Mouse (Mus musculus) limb, embryonic 14.5 days (tissue): ENCODE data around the gene Slc2a13. TPM values are rescaled to one million over a fixed set of nuclear protein-coding genes. Genes with fewer than 3 reads are reported as not detected.

ENCODE experiments used
- ATAC-seq: fragments of 200-750 bp; cut with Nextera tagmentation; 2 replicates; pipeline ENCODE4 v1.8.0; 2017; ENCODE audit warnings: low read depth, moderate number of reproducible peaks, moderate TSS enrichment; ENCODE audit not compliant: low FRiP score
- DNase-seq: peaks from one replicate; pipeline ENCODE4 v3.0.0-alpha.2; 2015; ENCODE audit warnings: low spot score
- H3K27ac ChIP-seq: fragments of 300-500 bp; sonication (generic); replicated peaks from 2 replicates; pipeline ENCODE4 v1.5.1; 2014; ENCODE audit warnings: low read depth, mild to moderate bottlenecking, low read length, moderate library complexity, mixed read lengths
- H3K27me3 ChIP-seq: fragments of 300-500 bp; sonication (generic); 2 replicates; pipeline ENCODE4 v1.6.1; 2014; ENCODE audit warnings: low read length, mixed read lengths; ENCODE audit not compliant: control insufficient read depth, insufficient read depth
- H3K36me3 ChIP-seq: fragments of 300-500 bp; sonication (generic); 2 replicates; pipeline ENCODE4 v1.6.1; 2014; ENCODE audit warnings: mild to moderate bottlenecking, low read length, moderate library complexity, mixed read lengths; ENCODE audit not compliant: control insufficient read depth, insufficient read depth
- H3K4me1 ChIP-seq: fragments of 300-500 bp; sonication (generic); 2 replicates; pipeline ENCODE4 v1.6.1; 2014; ENCODE audit warnings: antibody characterized with exemption, low read length, mixed read lengths; ENCODE audit not compliant: control insufficient read depth, insufficient read depth
- H3K4me2 ChIP-seq: fragments of 300-500 bp; sonication (generic); replicated peaks from 2 replicates; pipeline ENCODE4 v1.6.1; 2014; ENCODE audit warnings: low read depth, mild to moderate bottlenecking, low read length, moderate library complexity; ENCODE audit not compliant: severe bottlenecking
- H3K4me3 ChIP-seq: fragments of 300-500 bp; sonication (generic); replicated peaks from 2 replicates; pipeline ENCODE4 v1.5.1; 2014; ENCODE audit warnings: low read length
- H3K9ac ChIP-seq: fragments of 300-500 bp; sonication (generic); 2 replicates; pipeline ENCODE4 v1.6.1; 2014; ENCODE audit warnings: mild to moderate bottlenecking, low read depth, low read length, moderate library complexity; ENCODE audit not compliant: severe bottlenecking
- H3K9me3 ChIP-seq: fragments of 300-500 bp; sonication (generic); 2 replicates; pipeline ENCODE4 v1.6.1; 2016; ENCODE audit warnings: low read length; ENCODE audit not compliant: control insufficient read depth
- POLR2A ChIP-seq: fragments of 200-500 bp; IDR thresholded peaks from 2 replicates; pipeline ENCODE4 v1.8.0; 2012; ENCODE audit warnings: inconsistent platforms, mild to moderate bottlenecking, moderate library complexity, borderline replicate concordance; ENCODE audit not compliant: insufficient read depth, insufficient read length; ENCODE audit errors: extremely low read depth
- WGBS: fragments of 180-500 bp; shearing (Covaris S2); extraction: QIAGEN DNeasy Blood & Tissue Kit; methylation state at CpG from one replicate; pipeline ENCODE4 v1.1.7; 2014; 5-methylcytosine and 5-hydroxymethylcytosine counted together
- polyA plus RNA-seq, 2 experiments: library from polyadenylated mRNA; depleted of rRNA in 1 of 2; stranded (reverse) in 1 of 2; unstranded in 1 of 2; fragments of >200 nt; fragmentation: Nextera tagmentation in 1 of 2; extraction: Ambion mirVana in 1 of 2; gene quantifications; 2 replicates each; pipeline versions ENCODE4 v1.2.1 to v1.2.3; 2012 to 2014

Slc2a13 gene
- polyA plus RNA-seq, 2 experiments, result 2.7 to 3.5 TPM

GRCm38 (mm10) chr15:91327748-91328147 is 245.3 kb downstream of the Slc2a13 start:
- H3K9ac ChIP-seq, result no peak overlapping the region
- TF ChIP-seq POLR2A, result no peak
- peaks cover 15% of the 10 kb centered on the region for H3K4me1 ChIP-seq
- no peak for DNase-seq
- no peak overlapping the region for H3K4me2 ChIP-seq
- ATAC-seq, result no peak
- no peaks in the 10 kb centered on the region for H3K9me3 ChIP-seq
- H3K27me3 ChIP-seq, result no peaks in the 10 kb centered on the region
- no peak overlapping the region for H3K27ac ChIP-seq
- H3K36me3 ChIP-seq, result no peaks in the 10 kb centered on the region
- H3K4me3 ChIP-seq, result no peak overlapping the region
- 46% methylated on average over 3 of the region's 3 CpGs for WGBS

- H3K9ac ChIP-seq, result no peak overlapping the region
- no peak for DNase-seq
- ATAC-seq, result no peak
- no peak overlapping the region for H3K4me2 ChIP-seq
- H3K27me3 ChIP-seq, result no peaks in the 10 kb centered on the region
- 44% methylated on average over 4 of the region's 4 CpGs for WGBS
- H3K4me3 ChIP-seq, result no peak overlapping the region
- no peak for TF ChIP-seq POLR2A
- peaks cover 15% of the 10 kb centered on the region for H3K4me1 ChIP-seq
- H3K9me3 ChIP-seq, result no peaks in the 10 kb centered on the region
- no peak overlapping the region for H3K27ac ChIP-seq
- no peaks in the 10 kb centered on the region for H3K36me3 ChIP-seq
These were observed 246.0 kb downstream of the Slc2a13 start for GRCm38 (mm10) chr15:91327023-91327422.

GRCm38 (mm10) chr15:91319376-91319775 is 253.7 kb downstream of the Slc2a13 start:
- ATAC-seq (no peak), DNase-seq (no peak)
- no peak for TF ChIP-seq POLR2A
- 62% methylated on average over 3 of the region's 3 CpGs for WGBS
- H3K36me3 ChIP-seq, result no peaks in the 10 kb centered on the region
- no peak overlapping the region for H3K27ac ChIP-seq
- H3K4me1 ChIP-seq, result 0 out of 2 replicates have a peak, but pooled peaks cover 4% of the 10 kb centered on the region
- H3K4me2 ChIP-seq, result no peak overlapping the region
- H3K9me3 ChIP-seq, result no peaks in the 10 kb centered on the region
- no peaks in the 10 kb centered on the region for H3K27me3 ChIP-seq
- H3K9ac ChIP-seq, result no peak overlapping the region
- no peak overlapping the region for H3K4me3 ChIP-seq

- Histone ChIP-seq H3K4me2 (no peak overlapping the region), H3K9me3 (no peaks in the 10 kb centered on the region), H3K4me3 (no peak overlapping the region), H3K27ac (no peak overlapping the region), H3K27me3 (no peaks in the 10 kb centered on the region), H3K36me3 (no peaks in the 10 kb centered on the region), H3K9ac (no peak overlapping the region), H3K4me1 (peaks cover 10% of the 10 kb centered on the region)
- ATAC-seq, result no peak
- WGBS, result 79% methylated on average over 4 of the region's 4 CpGs
- DNase-seq, result no peak
- TF ChIP-seq POLR2A, result no peak
These were observed 256.1 kb downstream of the Slc2a13 start for GRCm38 (mm10) chr15:91316964-91317363.

- TF ChIP-seq POLR2A, result no peak
- Histone ChIP-seq H3K4me1 (peaks cover 10% of the 10 kb centered on the region), H3K27me3 (no peaks in the 10 kb centered on the region), H3K9ac (no peak overlapping the region), H3K9me3 (no peaks in the 10 kb centered on the region), H3K4me2 (peak overlapping the region; percentile 11; the same call in 1 of the 2 replicates), H3K27ac (no peak overlapping the region), H3K36me3 (no peaks in the 10 kb centered on the region), H3K4me3 (no peak overlapping the region)
- DNase-seq (peak; percentile 73), ATAC-seq (peak; percentile 73)
- WGBS, result 40% methylated on average over 19 of the region's 19 CpGs
These were observed 258.4 kb downstream of the Slc2a13 start for GRCm38 (mm10) chr15:91314402-91315318.
